Mouse (Mus musculus): ENCODE measurements around the gene Rnf144a. TPM values are rescaled to one million over a fixed set of nuclear protein-coding genes. Genes with fewer than 3 reads are reported as not detected.
"Not testable (repeated sequence)": the region's sequence is repeated elsewhere in the genome, so short reads cannot be mapped to it uniquely, and the experiment has no call there.

Rnf144a gene
- total RNA-seq, 1 experiment from 2014 or later: 31.5 TPM

DNA sequence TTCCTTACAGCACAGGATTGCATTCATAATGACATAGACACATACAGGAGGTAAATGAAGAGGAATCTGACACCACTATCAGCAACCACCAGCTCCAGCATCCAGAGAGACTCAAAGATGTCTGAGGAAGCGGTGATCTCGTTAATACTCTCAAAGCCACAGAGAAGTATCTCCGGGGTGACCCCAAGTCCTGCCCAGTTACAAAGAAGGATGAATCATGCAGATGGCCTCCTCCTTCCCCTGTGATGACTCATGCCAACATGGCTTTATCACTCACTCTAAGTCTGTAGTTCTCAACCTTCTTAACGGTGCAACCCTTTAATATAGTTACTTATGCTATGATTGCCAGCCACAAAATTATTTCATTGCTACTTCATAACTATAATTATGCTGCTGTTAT, 74.4 kb downstream of the Rnf144a start:
- ATAC-seq (replicated peaks; ENCODE audit: insufficient number of reproducible peaks, low FRiP score, low TSS enrichment, poor library complexity, severe bottlenecking): no peak

- ATAC-seq (replicated peaks; ENCODE audit: insufficient number of reproducible peaks, low FRiP score, low TSS enrichment, poor library complexity, severe bottlenecking): no peak
These were observed 75.2 kb downstream of the Rnf144a start for GRCm38 (mm10) chr12:26339886-26340285.

GRCm38 (mm10) chr12:26339181-26339580, 75.9 kb downstream of the Rnf144a start:
- ATAC-seq (replicated peaks; ENCODE audit: insufficient number of reproducible peaks, low FRiP score, low TSS enrichment, poor library complexity, severe bottlenecking): no peak

DNA sequence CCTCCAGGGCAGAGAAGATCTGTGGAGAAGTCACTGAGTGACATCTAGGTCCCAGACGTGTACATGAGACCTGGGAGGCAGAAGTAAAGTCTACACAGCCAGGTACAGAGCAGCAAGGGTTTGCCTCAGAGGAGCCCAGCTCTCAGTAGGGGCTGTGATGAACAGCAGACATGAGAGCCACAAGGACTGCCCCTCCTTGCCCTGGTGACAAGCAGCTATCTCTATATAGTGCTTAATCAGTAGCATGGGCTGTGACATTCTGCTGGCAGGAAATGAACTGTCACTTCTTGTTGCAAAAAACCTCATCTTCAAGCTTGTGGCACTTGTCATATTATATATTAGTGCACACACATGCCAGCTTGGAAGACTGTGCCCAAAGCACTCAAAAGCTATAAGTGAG, 81.4 kb downstream of the Rnf144a start:
- no peak for ATAC-seq (replicated peaks; ENCODE audit: insufficient number of reproducible peaks, low FRiP score, low TSS enrichment, poor library complexity, severe bottlenecking)

DNA sequence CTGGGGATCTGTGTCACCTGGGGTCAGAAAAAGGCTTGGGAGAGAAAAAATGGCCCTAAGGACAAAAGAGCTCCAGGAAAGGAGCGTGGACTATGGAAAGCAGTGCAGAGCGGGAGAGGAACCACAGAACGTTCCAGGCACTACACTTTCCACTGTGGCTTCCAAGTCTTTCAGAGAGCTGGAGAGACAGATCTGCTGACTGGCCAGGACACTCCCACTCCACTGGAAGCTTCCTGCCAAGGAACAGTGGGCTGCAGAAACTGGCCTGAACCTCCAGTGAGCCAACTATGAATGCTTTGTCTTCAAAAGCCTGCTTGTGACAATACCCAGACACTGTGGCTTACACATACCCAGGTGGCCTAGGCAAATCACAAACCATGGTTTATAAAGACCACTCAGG, 84.0 kb downstream of the Rnf144a start:
- no peak for ATAC-seq (replicated peaks; ENCODE audit: insufficient number of reproducible peaks, low FRiP score, low TSS enrichment, poor library complexity, severe bottlenecking)

GRCm38 (mm10) chr12:26329756-26330155, 85.3 kb downstream of the Rnf144a start:
- no peak for ATAC-seq (replicated peaks; ENCODE audit: insufficient number of reproducible peaks, low FRiP score, low TSS enrichment, poor library complexity, severe bottlenecking)

DNA sequence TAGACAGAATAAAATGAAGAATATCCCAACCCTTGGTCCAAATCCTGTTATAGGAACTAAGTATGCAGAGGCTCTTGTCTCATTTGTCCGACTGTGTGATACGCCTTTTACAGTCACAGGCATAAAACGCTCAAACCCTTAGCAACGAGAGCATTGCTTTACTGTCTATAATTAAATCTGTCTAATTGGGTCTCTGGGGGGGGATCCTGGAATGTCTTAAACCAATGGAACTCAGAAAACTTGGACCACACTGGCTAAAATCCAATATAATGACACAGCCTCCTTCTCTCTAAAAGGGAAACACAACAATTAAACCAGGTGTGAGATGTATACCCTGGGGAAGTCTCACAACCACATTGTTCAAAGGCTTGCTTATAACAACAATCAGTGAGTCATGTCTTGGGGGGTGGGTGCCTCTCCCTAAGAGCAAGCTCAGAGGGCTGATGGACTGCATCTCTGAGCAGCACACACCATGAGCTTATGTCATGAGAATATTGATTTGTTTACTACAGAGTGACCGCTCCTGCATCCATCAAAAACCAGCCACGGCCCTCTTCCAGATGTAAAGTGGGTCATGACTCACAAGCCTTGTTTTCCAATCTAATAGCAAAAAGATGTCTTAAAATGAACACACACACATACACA, 85.9 kb downstream of the Rnf144a start:
- ATAC-seq (replicated peaks; ENCODE audit: insufficient number of reproducible peaks, low FRiP score, low TSS enrichment, poor library complexity, severe bottlenecking): no peak

- no peak for ATAC-seq (replicated peaks; ENCODE audit: insufficient number of reproducible peaks, low FRiP score, low TSS enrichment, poor library complexity, severe bottlenecking)
These were observed 91.2 kb downstream of the Rnf144a start for GRCm38 (mm10) chr12:26323783-26324364.

GRCm38 (mm10) chr12:26316261-26316660, 98.8 kb downstream of the Rnf144a start:
- ATAC-seq (replicated peaks; ENCODE audit: insufficient number of reproducible peaks, low FRiP score, low TSS enrichment, poor library complexity, severe bottlenecking): no peak

DNA sequence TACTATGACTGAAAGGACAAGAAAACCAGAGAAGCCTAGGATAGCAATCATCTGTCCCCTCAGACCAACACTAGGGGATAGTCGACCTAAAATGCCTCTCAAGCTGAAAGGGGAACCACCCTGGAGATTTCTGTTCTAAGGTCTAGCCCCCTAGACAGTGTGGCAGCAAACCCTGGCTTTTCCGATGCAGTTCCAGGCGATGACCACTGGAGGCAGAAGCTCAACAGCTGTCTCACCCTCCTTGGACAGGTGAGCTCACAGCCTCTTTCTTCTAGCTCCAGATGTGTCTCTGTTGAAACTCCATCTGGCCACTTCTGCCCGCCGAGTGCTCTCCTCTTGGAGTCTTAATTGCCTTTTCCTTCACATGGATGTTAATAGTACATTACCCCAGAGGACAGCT, 100.1 kb downstream of the Rnf144a start:
- ATAC-seq (replicated peaks; ENCODE audit: insufficient number of reproducible peaks, low FRiP score, low TSS enrichment, poor library complexity, severe bottlenecking): no peak

- ATAC-seq (replicated peaks; ENCODE audit: insufficient number of reproducible peaks, low FRiP score, low TSS enrichment, poor library complexity, severe bottlenecking): no peak
These were observed 103.5 kb downstream of the Rnf144a start for GRCm38 (mm10) chr12:26311548-26311947.

GRCm38 (mm10) chr12:26310247-26310646, 104.8 kb downstream of the Rnf144a start:
- no peak for ATAC-seq (replicated peaks; ENCODE audit: insufficient number of reproducible peaks, low FRiP score, low TSS enrichment, poor library complexity, severe bottlenecking)

DNA sequence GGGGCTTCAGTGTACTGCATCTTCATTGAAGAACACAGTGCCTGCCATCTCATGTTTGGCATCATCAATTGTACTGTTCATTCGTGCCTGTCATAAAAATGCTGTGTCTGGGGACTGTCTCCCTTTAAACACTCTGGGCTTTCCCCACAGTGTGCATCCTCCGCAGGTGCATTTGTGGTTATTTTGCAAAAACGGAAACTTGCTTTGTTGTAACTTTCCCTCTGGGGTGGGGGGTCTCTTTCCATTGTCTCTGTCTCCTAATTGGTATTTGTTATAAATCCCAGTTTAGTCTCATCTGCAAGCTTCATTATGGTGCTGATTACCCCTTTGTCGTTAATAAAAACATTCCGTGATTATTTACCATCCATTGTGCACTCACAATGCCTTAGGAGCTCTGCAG, 112.2 kb downstream of the Rnf144a start:
- ATAC-seq (replicated peaks; ENCODE audit: insufficient number of reproducible peaks, low FRiP score, low TSS enrichment, poor library complexity, severe bottlenecking): no peak

- ATAC-seq (replicated peaks; ENCODE audit: insufficient number of reproducible peaks, low FRiP score, low TSS enrichment, poor library complexity, severe bottlenecking): no peak
These were observed 115.5 kb downstream of the Rnf144a start for GRCm38 (mm10) chr12:26299515-26300090.

DNA sequence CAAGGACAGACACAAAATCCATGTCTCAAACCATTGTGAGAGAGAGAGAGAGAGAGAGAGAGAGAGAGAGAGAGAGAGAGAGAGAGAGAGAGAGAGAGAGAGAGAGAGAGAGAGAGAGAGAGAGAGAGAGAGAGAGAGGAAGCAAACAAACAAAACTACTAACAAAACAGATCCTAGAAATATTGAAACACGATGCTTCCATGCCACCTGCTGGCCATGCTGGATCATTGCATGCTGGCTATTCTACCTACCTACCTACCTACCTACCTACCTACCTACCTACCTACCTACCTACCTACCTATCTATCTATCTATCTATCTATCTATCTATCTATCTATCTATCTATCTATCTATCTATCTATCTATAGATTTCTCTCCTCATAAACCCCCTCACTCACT, 119.1 kb downstream of the Rnf144a start:
- ATAC-seq (replicated peaks; ENCODE audit: insufficient number of reproducible peaks, low FRiP score, low TSS enrichment, poor library complexity, severe bottlenecking): not testable (repeated sequence)

DNA sequence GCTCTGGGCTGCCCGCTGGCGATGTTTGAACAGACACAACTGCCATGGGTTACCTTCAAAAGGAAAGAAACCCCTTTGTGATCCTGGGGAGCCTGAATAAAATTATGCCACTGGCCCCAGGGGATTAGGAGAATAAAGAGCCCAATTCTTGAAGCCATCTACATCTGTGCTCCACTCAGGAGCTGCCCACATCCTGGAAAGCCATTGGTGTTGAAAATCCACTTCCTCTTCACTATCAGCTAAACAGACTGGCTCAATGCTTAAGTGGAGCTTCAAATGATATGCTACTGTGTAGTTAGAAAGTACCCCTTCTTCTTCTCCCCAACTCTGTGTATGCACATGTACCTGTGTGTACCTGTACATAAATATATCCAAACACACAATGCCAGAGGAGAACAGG, 125.9 kb downstream of the Rnf144a start:
- ATAC-seq (replicated peaks; ENCODE audit: insufficient number of reproducible peaks, low FRiP score, low TSS enrichment, poor library complexity, severe bottlenecking): no peak

DNA sequence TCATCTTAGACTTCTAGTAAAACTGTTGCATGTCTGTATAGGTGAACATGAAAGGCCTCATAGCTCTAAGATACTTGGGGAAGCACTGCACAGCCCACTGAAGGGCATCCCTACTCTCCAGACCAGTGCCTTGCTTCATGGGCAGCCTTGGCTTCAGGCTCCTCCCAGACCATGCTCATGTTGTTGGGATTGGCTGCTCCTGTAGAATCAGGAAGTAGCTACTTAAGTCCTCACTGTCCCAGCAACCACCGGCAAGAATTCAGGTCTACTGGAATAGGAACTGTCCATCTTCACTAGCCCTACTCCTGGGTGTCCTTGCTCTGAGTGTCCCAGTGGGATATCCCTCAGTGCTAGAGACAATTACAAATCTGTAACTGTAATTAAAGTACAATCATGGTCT, 126.7 kb downstream of the Rnf144a start:
- ATAC-seq (replicated peaks; ENCODE audit: insufficient number of reproducible peaks, low FRiP score, low TSS enrichment, poor library complexity, severe bottlenecking): no peak

GRCm38 (mm10) chr12:26285939-26286338, 129.1 kb downstream of the Rnf144a start:
- no peak for ATAC-seq (replicated peaks; ENCODE audit: insufficient number of reproducible peaks, low FRiP score, low TSS enrichment, poor library complexity, severe bottlenecking)

- no peak for ATAC-seq (replicated peaks; ENCODE audit: insufficient number of reproducible peaks, low FRiP score, low TSS enrichment, poor library complexity, severe bottlenecking)
These were observed 129.6 kb downstream of the Rnf144a start for GRCm38 (mm10) chr12:26285460-26285859.

- no peak for ATAC-seq (replicated peaks; ENCODE audit: insufficient number of reproducible peaks, low FRiP score, low TSS enrichment, poor library complexity, severe bottlenecking)
These were observed 134.2 kb downstream of the Rnf144a start for GRCm38 (mm10) chr12:26280719-26281480.
